Mouse (Mus musculus): ENCODE results near the gene Sdad1. TPM values are rescaled to one million over a fixed set of nuclear protein-coding genes. Genes with fewer than 3 reads are reported as not detected.

Gene Sdad1
- 25.6 and 26.0 TPM in 2 replicates for polyA plus RNA-seq (2015; fragmentation: Nextera tagmentation; extraction: Ambion mirVana)

DNA sequence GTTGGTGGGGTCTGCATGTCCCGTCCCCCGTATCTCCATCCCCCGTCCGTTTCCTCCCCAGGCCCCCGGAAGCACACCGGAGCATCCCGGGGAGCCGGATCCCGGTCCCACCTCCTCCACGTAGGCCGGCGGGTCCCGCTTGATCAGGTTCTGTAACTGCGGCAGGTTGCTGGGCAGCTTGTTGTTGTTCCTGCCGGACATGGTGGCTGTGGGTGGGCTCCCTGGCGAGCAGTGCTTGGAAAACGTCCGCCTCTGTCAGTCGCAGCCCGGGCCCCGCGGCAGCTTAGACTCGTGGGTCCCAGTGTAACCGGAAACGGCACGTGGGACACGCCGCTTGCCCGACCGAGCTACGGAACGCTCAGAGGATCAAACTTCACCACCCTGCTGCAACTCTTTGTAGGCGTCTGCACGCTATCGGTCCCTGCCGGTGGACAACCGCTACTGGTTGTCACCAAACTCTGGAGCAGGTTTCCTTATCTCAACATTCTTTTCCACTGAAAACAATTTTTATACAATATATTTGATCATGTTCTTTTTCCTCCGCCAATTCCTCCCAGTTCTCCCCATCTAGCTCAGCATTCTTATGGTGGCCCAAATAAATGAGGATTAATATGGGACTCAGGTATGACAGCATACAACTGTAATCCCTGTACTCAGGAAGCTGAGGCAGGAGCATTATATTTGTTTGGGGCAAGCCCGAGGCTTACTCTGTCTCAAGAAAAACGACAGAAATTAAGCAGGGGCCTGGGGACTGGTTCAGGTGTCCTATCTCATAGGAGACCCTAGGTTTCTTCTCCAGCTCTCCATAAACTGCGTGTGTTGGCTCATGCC, at the start of gene Sdad1:
TSS of gene Sdad1 (minus strand) at position 799 of the 831 bp plus-strand sequence.

GRCm38 (mm10) chr5:92348794-92349413, 38.6 kb upstream of the Sdad1 start, which contains the start of gene Cxcl10:
Gene Cxcl10 (minus strand): TSS chr5:92348889.

GRCm38 (mm10) chr5:92331635-92332338, 21.5 kb upstream of the Sdad1 start, which contains the start of gene Art3:
Gene Art3 (plus strand): TSS chr5:92331827.

DNA sequence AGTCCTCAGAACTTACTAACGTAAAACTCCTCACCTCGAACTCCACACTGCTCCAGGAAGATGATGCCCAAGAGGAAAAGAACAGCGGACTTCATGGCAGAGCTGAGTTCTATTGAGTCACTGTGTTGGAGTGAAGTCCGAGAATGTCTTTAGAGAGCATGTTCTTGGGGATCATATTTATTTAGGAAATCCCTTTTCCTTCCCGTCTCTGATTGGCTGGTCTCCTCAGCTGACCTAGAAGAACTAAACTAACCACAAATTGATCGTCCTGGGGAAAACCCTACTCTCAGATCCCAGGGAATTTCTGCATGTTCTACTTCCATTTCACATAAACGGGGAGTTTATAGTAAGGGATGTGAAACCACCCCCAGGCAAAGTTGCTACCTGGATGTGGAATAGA, 17.6 kb upstream of the Sdad1 start, which contains the start of gene Cxcl9:
TSS of gene Cxcl9 (minus strand) at position 151 of the 400 bp plus-strand sequence.

DNA sequence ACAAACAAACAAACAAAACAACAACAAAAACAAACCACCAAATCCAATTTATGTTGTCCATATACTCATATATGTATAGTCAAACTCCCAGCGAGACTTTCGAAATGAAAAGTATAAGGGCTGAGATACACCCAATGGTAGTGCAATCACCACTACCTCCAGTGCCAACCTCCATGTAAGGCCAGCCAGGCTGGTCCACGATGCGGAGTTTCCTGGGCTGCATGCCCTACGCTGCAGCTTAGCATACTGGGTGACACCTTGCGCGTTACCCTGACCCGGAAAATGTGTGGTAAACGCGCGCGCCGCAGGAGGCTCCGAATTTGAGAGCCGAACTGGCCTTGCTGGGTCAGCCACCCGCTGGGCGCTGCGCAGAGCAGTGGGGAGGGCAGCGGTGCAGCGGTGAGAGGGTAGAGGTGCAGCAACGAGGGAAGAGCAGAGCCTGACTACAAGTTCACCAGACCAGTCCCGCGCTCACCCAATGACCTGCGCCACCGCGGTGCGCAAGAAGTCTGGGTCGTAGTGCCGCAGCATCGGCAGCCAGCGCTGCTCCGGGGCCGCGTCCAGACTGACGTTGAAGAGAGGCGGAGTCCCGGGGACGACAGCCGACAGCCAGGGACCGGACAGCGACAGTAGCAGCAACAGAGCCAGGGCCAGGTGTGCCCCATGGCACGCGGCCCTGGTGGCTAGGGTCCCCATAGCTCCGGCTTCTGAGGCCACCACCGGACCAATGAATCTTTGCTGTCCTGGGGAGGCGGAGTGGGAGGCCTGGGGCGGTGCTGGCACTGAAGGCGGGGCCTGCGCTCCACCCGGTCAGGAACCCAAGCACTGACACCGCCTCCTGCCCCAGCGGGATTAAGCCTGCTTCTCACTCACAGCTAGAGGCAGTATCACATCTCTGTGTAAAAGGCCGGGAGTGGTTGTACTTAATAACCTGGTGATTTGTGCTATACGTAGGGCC, 32.6 kb downstream of the Sdad1 start, which contains the start of gene Naaa:
TSS of gene Naaa (minus strand) at position 734 of the 958 bp plus-strand sequence.

DNA sequence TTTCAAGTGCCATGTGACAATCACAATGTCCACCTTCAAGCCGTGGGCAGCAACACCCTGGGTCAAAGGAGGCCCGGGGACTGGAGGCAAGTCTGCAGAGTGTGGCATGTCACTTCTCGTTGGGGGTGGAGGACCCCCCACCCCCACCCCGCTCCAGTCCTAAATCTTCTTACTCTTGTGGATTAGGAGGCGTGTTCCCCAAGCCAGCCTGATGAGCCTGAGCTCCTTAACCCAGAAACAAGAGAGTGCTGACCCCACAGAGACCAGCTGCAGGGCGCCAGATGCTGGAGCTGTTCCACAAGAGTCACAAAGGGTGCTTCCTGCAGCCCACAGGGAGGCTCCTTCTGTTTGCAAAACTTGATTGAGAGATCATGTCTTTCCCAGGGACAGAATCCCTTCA, 54.1 kb downstream of the Sdad1 start, which contains the start of gene Ppef2:
TSS of gene Ppef2 (minus strand) at position 61 of the 400 bp plus-strand sequence.

Other genes with a start within 250 kb of the Sdad1 start
- gene G3bp2, start 226.8 kb downstream of the Sdad1 start, polyA plus RNA-seq (2015; fragmentation: Nextera tagmentation; extraction: Ambion mirVana), result 257 and 261 TPM in 2 replicates
- gene Uso1, start 172.5 kb downstream of the Sdad1 start, polyA plus RNA-seq (2015; fragmentation: Nextera tagmentation; extraction: Ambion mirVana), result 31.0 and 31.7 TPM in 2 replicates
- not detected in 2 replicates for gene U90926, start 95.1 kb downstream of the Sdad1 start, polyA plus RNA-seq (2015; fragmentation: Nextera tagmentation; extraction: Ambion mirVana)
- gene Ppef2, start 54.2 kb downstream of the Sdad1 start, polyA plus RNA-seq (2015; fragmentation: Nextera tagmentation; extraction: Ambion mirVana), result 0.37 and 0.50 TPM in 2 replicates
- gene Naaa, start 32.3 kb downstream of the Sdad1 start, polyA plus RNA-seq (2015; fragmentation: Nextera tagmentation; extraction: Ambion mirVana), result 29.1 and 32.1 TPM in 2 replicates
- gene Cxcl9, start 17.6 kb upstream of the Sdad1 start, polyA plus RNA-seq (2015; fragmentation: Nextera tagmentation; extraction: Ambion mirVana), result not detected in 2 replicates
- gene Art3, start 21.3 kb upstream of the Sdad1 start, polyA plus RNA-seq (2015; fragmentation: Nextera tagmentation; extraction: Ambion mirVana), result 30.3 and 31.2 TPM in 2 replicates
- 0.23 and 1.2 TPM in 2 replicates for gene Cxcl10, start 38.4 kb upstream of the Sdad1 start, polyA plus RNA-seq (2015; fragmentation: Nextera tagmentation; extraction: Ambion mirVana)
- gene Nup54, start 124.7 kb upstream of the Sdad1 start, polyA plus RNA-seq (2015; fragmentation: Nextera tagmentation; extraction: Ambion mirVana), result 34.7 and 37.5 TPM in 2 replicates
- 22.1 and 24.1 TPM in 2 replicates for gene Scarb2, start 196.4 kb upstream of the Sdad1 start, polyA plus RNA-seq (2015; fragmentation: Nextera tagmentation; extraction: Ambion mirVana)
- 1.8 and 2.2 TPM in 2 replicates for gene Fam47e, start 244.6 kb upstream of the Sdad1 start, polyA plus RNA-seq (2015; fragmentation: Nextera tagmentation; extraction: Ambion mirVana)

All from neural tube, postnatal 0 days (tissue).